Mouse (Mus musculus): ENCODE measurements around the gene Clic4. TPM values are rescaled to one million over a fixed set of nuclear protein-coding genes. Genes with fewer than 3 reads are reported as not detected.

The Clic4 gene
- polyA plus RNA-seq, 1 experiment from 2014 or later = 108 TPM

GRCm38 (mm10) chr4:135171304-135171875 is 101.2 kb downstream of the Clic4 start:
- peaks cover 27% of the 10 kb centered on the region for H3K4me1 ChIP-seq (replicated peaks)
- no peak overlapping the region for H3K27ac ChIP-seq
- peaks cover 86% of the 10 kb centered on the region for H3K27me3 ChIP-seq
- 70% methylated on average over 12 of the region's 12 CpGs for WGBS
- H3K4me2 ChIP-seq (replicated peaks) = no peak overlapping the region
- H3K4me3 ChIP-seq (replicated peaks) = no peak overlapping the region
- H3K9ac ChIP-seq (replicated peaks) = no peak overlapping the region
- H3K9me3 ChIP-seq = no peaks in the 10 kb centered on the region
- H3K36me3 ChIP-seq = no peaks in the 10 kb centered on the region
- no peak for ATAC-seq

- Histone ChIP-seq H3K36me3 (no peaks in the 10 kb centered on the region), H3K4me1 (replicated peaks) (peaks cover 20% of the 10 kb centered on the region), H3K27me3 (peaks cover 86% of the 10 kb centered on the region), H3K9me3 (no peaks in the 10 kb centered on the region), H3K4me2 (replicated peaks) (no peak overlapping the region), H3K4me3 (replicated peaks) (no peak overlapping the region), H3K9ac (replicated peaks) (no peak overlapping the region), H3K27ac (no peak overlapping the region)
- no peak for ATAC-seq
- 71% methylated on average over 4 of the region's 4 CpGs for WGBS
These were observed 103.1 kb downstream of the Clic4 start for GRCm38 (mm10) chr4:135169501-135169900.

- peaks cover 86% of the 10 kb centered on the region for H3K27me3 ChIP-seq
- ATAC-seq = no peak
- H3K4me2 ChIP-seq (replicated peaks) = no peak overlapping the region
- H3K9me3 ChIP-seq = no peaks in the 10 kb centered on the region
- WGBS = 64% methylated on average over 10 of the region's 10 CpGs
- H3K36me3 ChIP-seq = no peaks in the 10 kb centered on the region
- peaks cover 20% of the 10 kb centered on the region for H3K4me1 ChIP-seq (replicated peaks)
- no peak overlapping the region for H3K9ac ChIP-seq (replicated peaks)
- no peak overlapping the region for H3K4me3 ChIP-seq (replicated peaks)
- H3K27ac ChIP-seq = no peak overlapping the region
These were observed 103.5 kb downstream of the Clic4 start for GRCm38 (mm10) chr4:135169096-135169495.

- H3K27me3 ChIP-seq = peaks cover 84% of the 10 kb centered on the region
These were observed 104.6 kb downstream of the Clic4 start for GRCm38 (mm10) chr4:135167816-135168527.

GRCm38 (mm10) chr4:135166413-135167225 is 106.0 kb downstream of the Clic4 start:
- peak; percentile 78 for ATAC-seq
- Histone ChIP-seq H3K4me2 (replicated peaks) (peak overlapping the region; percentile 36), H3K27me3 (peaks cover 79% of the 10 kb centered on the region), H3K27ac (no peak overlapping the region; the same call in 1 of the 2 replicates), H3K4me3 (replicated peaks) (no peak overlapping the region), H3K9me3 (no peaks in the 10 kb centered on the region), H3K4me1 (replicated peaks) (peaks cover 20% of the 10 kb centered on the region), H3K36me3 (no peaks in the 10 kb centered on the region), H3K9ac (replicated peaks) (peak overlapping the region; percentile 42; the same call in 1 of the 2 replicates)
- 1% methylated on average over 22 of the region's 23 CpGs for WGBS

More at GRCm38 (mm10) chr4:135167816-135168527, 104.6 kb downstream of the Clic4 start:
- H3K4me2 ChIP-seq (replicated peaks) = no peak overlapping the region
- no peak overlapping the region for H3K4me3 ChIP-seq (replicated peaks)
- no peak overlapping the region for H3K9ac ChIP-seq (replicated peaks)
- ATAC-seq = no peak
- no peaks in the 10 kb centered on the region for H3K36me3 ChIP-seq
- no peaks in the 10 kb centered on the region for H3K9me3 ChIP-seq
- WGBS = 57% methylated on average over 7 of the region's 7 CpGs
- H3K27ac ChIP-seq = no peak overlapping the region
- peaks cover 20% of the 10 kb centered on the region for H3K4me1 ChIP-seq (replicated peaks)

GRCm38 (mm10) chr4:135165761-135166160 is 106.9 kb downstream of the Clic4 start:
- Histone ChIP-seq H3K4me2 (replicated peaks) (no peak overlapping the region), H3K36me3 (no peaks in the 10 kb centered on the region), H3K9ac (replicated peaks) (no peak overlapping the region), H3K4me1 (replicated peaks) (peaks cover 20% of the 10 kb centered on the region), H3K27me3 (peaks cover 83% of the 10 kb centered on the region), H3K9me3 (no peaks in the 10 kb centered on the region), H3K4me3 (replicated peaks) (no peak overlapping the region), H3K27ac (no peak overlapping the region)
- ATAC-seq = no peak
- WGBS = 61% methylated on average over 6 of the region's 6 CpGs

Other genes with a start within 250 kb of the Clic4 start
- gene Runx3, start 152.2 kb downstream of the Clic4 start, polyA plus RNA-seq (2015; fragmentation: Nextera tagmentation; extraction: Ambion mirVana) = not detected in 2 replicates
- gene Srrm1, start 80.5 kb upstream of the Clic4 start, polyA plus RNA-seq (2015; fragmentation: Nextera tagmentation; extraction: Ambion mirVana) = 211 and 246 TPM in 2 replicates
- gene Ncmap, start 125.4 kb upstream of the Clic4 start, polyA plus RNA-seq (2015; fragmentation: Nextera tagmentation; extraction: Ambion mirVana) = 0.63 and 0.93 TPM in 2 replicates
- gene Rcan3, start 161.0 kb upstream of the Clic4 start, polyA plus RNA-seq (2015; fragmentation: Nextera tagmentation; extraction: Ambion mirVana) = 26.4 and 27.0 TPM in 2 replicates
- 0.93 and 1.3 TPM in 2 replicates for gene Stpg1, start 222.0 kb upstream of the Clic4 start, polyA plus RNA-seq (2015; fragmentation: Nextera tagmentation; extraction: Ambion mirVana)
- gene Nipal3, start 222.2 kb upstream of the Clic4 start, polyA plus RNA-seq (2015; fragmentation: Nextera tagmentation; extraction: Ambion mirVana) = 6.8 and 7.5 TPM in 2 replicates